8 mouse cellular contexts compared by ENCODE assay signal in genomic region chr19:50258718-50259413, GRCm38 (mm10).
A peak's percentile ranks its signal among the peaks of the same experiment; 100 is the strongest.
DNase-seq lines count a peak whose midpoint lies in the region; ATAC-seq and TF ChIP-seq lines count a peak whose summit lies in the region.

No protein-coding gene starts in this region.

- H3K4me2 ChIP-seq in neural tube, embryonic 15.5 days, result no peak overlapping the region

- H3K4me3 ChIP-seq in neural tube, embryonic 15.5 days (replicated peaks), result no peak overlapping the region
- H3K4me3 ChIP-seq in cortical plate, adult 2 months (ENCODE audit: insufficient read depth, low read length), result no peak overlapping the region
- no peak overlapping the region for H3K4me3 ChIP-seq in hindbrain, embryonic 10.5 days

- H3K4me1 ChIP-seq in neural tube, embryonic 15.5 days, result no peaks in the 10 kb centered on the region
- H3K4me1 ChIP-seq in cortical plate, adult 2 months (ENCODE audit: control insufficient read depth, insufficient read depth, low read length), result no peaks in the 10 kb centered on the region
- 0 out of 2 replicates have a peak, but pooled peaks cover 2% of the 10 kb centered on the region for H3K4me1 ChIP-seq in hindbrain, embryonic 10.5 days (replicated peaks)

- TF ChIP-seq CTCF in cortical plate, adult 2 months (IDR thresholded peaks at IDR 0.05; ENCODE audit: extremely low read depth, insufficient read depth, low read length), result peak; percentile 73

- no peak for ATAC-seq in neural tube, embryonic 15.5 days (ENCODE audit: low FRiP score)

- H3K27me3 ChIP-seq in neural tube, embryonic 15.5 days (replicated peaks), result no peaks in the 10 kb centered on the region
- H3K27me3 ChIP-seq in hindbrain, embryonic 10.5 days (ENCODE audit: insufficient read depth, poor library complexity, severe bottlenecking), result no peaks in the 10 kb centered on the region

- 44% methylated on average over 16 of the region's 16 CpGs for WGBS in neural tube, embryonic 15.5 days
- WGBS in hindbrain, embryonic 10.5 days, result 42% methylated on average over 16 of the region's 16 CpGs

- no peak for TF ChIP-seq POLR2A in cortical plate, adult 2 months (IDR thresholded peaks at IDR 0.05; ENCODE audit: extremely low read depth, insufficient read depth, low read length)

- intact Hi-C loops in left cerebral cortex, postnatal 25 days (cut with DNase I), result no loop called here

- peak; percentile 56 for DNase-seq in neural tube, embryonic 10.5 days (ENCODE audit: extremely low spot score, low spot score)
- peak; percentile 32 for DNase-seq in adipocyte (ENCODE audit: low spot score)
- peak; percentile 54 for DNase-seq in hindbrain, embryonic 10.5 days (ENCODE audit: low spot score)
- DNase-seq in left cerebral cortex, postnatal 25 days (ENCODE audit: low spot score in 2 of 2), result peak; percentile 59 to 64
- DNase-seq in retina, postnatal 1 day, result peak; percentile 81
- no peak for DNase-seq in spleen, postnatal 14 days (ENCODE audit: low spot score in 2 of 2)

- H3K9ac ChIP-seq in neural tube, embryonic 15.5 days (replicated peaks), result no peak overlapping the region

- no peaks in the 10 kb centered on the region for H3K9me3 ChIP-seq in neural tube, embryonic 15.5 days (replicated peaks)
- no peaks in the 10 kb centered on the region for H3K9me3 ChIP-seq in hindbrain, embryonic 10.5 days

- no peaks in the 10 kb centered on the region for H3K36me3 ChIP-seq in neural tube, embryonic 15.5 days
- no peaks in the 10 kb centered on the region for H3K36me3 ChIP-seq in hindbrain, embryonic 10.5 days

- H3K27ac ChIP-seq in neural tube, embryonic 15.5 days (replicated peaks), result no peak overlapping the region
- H3K27ac ChIP-seq in cortical plate, adult 2 months (ENCODE audit: insufficient read depth, low read length), result no peak overlapping the region
- H3K27ac ChIP-seq in hindbrain, embryonic 10.5 days, result no peak overlapping the region

Comparison
In these comparisons a context has a peak if more than half of its experiments do, and no peak if none do; other contexts are left out.
1. DNase-seq: peak in neural tube, embryonic 10.5 days (single experiment), adipocyte (single experiment), hindbrain, embryonic 10.5 days (single experiment), left cerebral cortex, postnatal 25 days (2 of 2) and retina, postnatal 1 day (single experiment); none in spleen, postnatal 14 days (0 of 2).